Mouse (Mus musculus) heart, embryonic 15.5 days (tissue): ENCODE results near the gene Lrrc46. TPM values are rescaled to one million over a fixed set of nuclear protein-coding genes. Genes with fewer than 3 reads are reported as not detected.

Experiments
- ATAC-seq: fragments of 200-750 bp; cut with Nextera tagmentation; replicated peaks from 2 replicates; pipeline ENCODE4 v1.8.0; 2017; ENCODE audit warnings: low read depth, moderate TSS enrichment; ENCODE audit not compliant: insufficient number of reproducible peaks, insufficient read depth, low FRiP score
- H3K27ac ChIP-seq: fragments of 300-500 bp; sonication (generic); 2 replicates; pipeline ENCODE4 v1.5.1; 2015; ENCODE audit warnings: mild to moderate bottlenecking, inconsistent platforms
- H3K27me3 ChIP-seq: fragments of 300-500 bp; sonication (generic); 2 replicates; pipeline ENCODE4 v1.6.1; 2015; ENCODE audit warnings: inconsistent platforms
- H3K36me3 ChIP-seq: fragments of 300-500 bp; sonication (generic); 2 replicates; pipeline ENCODE4 v1.6.1; 2015; ENCODE audit warnings: mild to moderate bottlenecking, inconsistent platforms
- H3K4me1 ChIP-seq: fragments of 300-500 bp; sonication (generic); replicated peaks from 2 replicates; pipeline ENCODE4 v1.6.1; 2015; ENCODE audit warnings: inconsistent platforms
- H3K4me2 ChIP-seq: fragments of 300-500 bp; sonication (generic); 2 replicates; pipeline ENCODE4 v1.6.1; 2015; ENCODE audit warnings: inconsistent platforms, mild to moderate bottlenecking, moderate library complexity
- H3K4me3 ChIP-seq: fragments of 300-500 bp; sonication (generic); 2 replicates; pipeline ENCODE4 v1.5.1; 2015; ENCODE audit warnings: mild to moderate bottlenecking, inconsistent platforms
- H3K9ac ChIP-seq: fragments of 300-500 bp; sonication (generic); 2 replicates; pipeline ENCODE4 v1.6.1; 2015; ENCODE audit warnings: mild to moderate bottlenecking, inconsistent platforms
- H3K9me3 ChIP-seq: fragments of 300-500 bp; sonication (generic); replicated peaks from 2 replicates; pipeline ENCODE4 v1.6.1; 2016; ENCODE audit warnings: inconsistent platforms
- WGBS: fragments of 180-500 bp; shearing (Covaris S2); methylation state at CpG from one replicate; pipeline ENCODE4 v1.1.7; 2015; ENCODE audit warnings: mixed read lengths; 5-methylcytosine and 5-hydroxymethylcytosine counted together
- polyA plus RNA-seq: library from polyadenylated mRNA; unstranded; fragments of >200 nt; fragmentation: Nextera tagmentation; extraction: Ambion mirVana; gene quantifications from 2 replicates; pipeline ENCODE4 v1.2.1, GENCODE M21; 2015

Lrrc46 gene
- polyA plus RNA-seq, 1 experiment from 2014 or later = 0.72 TPM

DNA sequence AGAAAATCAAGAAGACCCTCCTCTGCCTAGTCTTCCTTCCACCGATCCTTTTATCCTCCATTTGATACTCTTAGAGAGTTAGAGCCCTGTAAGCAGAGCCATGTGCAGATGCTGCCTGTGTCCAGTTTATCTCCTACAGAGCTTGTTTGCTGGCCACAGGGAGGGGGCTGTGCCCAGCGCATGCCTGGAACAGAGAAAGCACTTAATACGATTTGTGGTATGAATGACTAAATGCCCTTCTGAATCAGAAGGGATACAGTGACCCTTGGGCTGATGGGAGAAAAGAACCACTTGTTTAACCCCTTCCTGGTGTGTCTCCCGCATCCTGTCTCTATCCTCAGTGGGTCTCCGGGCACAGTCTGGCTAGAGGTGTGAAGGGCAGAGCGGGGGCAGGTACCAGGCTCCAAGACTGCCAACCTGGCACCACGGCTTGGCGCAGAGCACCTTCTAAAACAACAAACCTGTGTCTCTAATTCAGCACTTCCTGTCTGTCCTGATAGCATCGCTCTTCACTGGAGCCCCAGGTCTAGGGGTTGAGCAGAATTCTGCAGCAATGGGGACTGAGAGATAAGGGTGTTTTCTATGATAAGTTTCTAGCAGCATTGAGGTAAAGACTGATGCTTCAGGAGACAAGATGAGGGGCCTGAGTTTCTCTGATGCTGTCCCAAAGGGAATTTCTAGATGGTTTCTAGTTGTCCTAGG lies 34.0 kb downstream of the Lrrc46 start:
- Histone ChIP-seq H3K4me1 (no peaks in the 10 kb centered on the region; the same call in 1 of the 2 replicates), H3K4me3 (no peak overlapping the region), H3K27ac (no peak overlapping the region), H3K9ac (no peak overlapping the region), H3K27me3 (peaks cover 79% of the 10 kb centered on the region), H3K36me3 (no peaks in the 10 kb centered on the region), H3K4me2 (no peak overlapping the region), H3K9me3 (no peaks in the 10 kb centered on the region)
- WGBS = 45% methylated on average over 9 of the region's 9 CpGs
- no peak for ATAC-seq

- H3K4me1 ChIP-seq = no peaks in the 10 kb centered on the region; the same call in 1 of the 2 replicates
- no peak overlapping the region for H3K4me3 ChIP-seq
- H3K9me3 ChIP-seq = no peaks in the 10 kb centered on the region
- H3K9ac ChIP-seq = no peak overlapping the region
- no peaks in the 10 kb centered on the region for H3K36me3 ChIP-seq
- H3K27me3 ChIP-seq = peaks cover 75% of the 10 kb centered on the region
- no peak for ATAC-seq
- no peak overlapping the region for H3K27ac ChIP-seq
- WGBS = 41% methylated on average over 5 of the region's 5 CpGs
- H3K4me2 ChIP-seq = no peak overlapping the region
Observed at GRCm38 (mm10) chr11:97003170-97003569, 38.0 kb downstream of the Lrrc46 start.

DNA sequence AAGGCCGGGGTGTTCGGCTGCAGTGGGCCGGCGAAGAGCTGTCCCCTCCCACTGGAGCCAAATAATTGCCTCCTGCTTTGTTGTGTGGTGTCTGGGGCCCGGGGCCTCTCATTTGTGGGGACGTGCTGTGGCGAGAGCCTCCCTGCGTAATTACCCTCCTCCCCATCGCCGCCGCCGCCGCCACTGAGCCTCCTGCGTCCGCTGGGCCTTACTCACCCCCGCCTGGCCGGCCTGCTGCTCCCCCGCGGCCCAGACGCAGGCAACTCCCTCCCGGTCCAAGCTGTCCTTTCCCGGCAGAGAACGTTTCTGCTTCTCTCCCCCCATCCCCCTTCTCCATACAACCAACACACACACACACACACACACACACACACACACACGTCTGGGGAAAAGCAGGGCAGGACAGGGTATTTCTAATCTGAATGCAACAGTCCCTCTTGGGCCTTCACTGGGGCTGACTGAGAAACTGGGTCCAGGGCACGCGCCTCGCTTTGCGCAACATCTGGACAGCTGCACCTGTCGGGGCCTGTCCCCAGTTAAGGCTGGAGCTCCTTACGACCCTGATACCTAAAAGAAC lies 43.7 kb downstream of the Lrrc46 start:
- peak overlapping the region; percentile 66 for H3K4me2 ChIP-seq
- ATAC-seq = no peak
- peak overlapping the region; percentile 14 for H3K9ac ChIP-seq
- H3K36me3 ChIP-seq = no peaks in the 10 kb centered on the region
- H3K27me3 ChIP-seq = peaks cover 81% of the 10 kb centered on the region
- peak overlapping the region; percentile 38 for H3K4me3 ChIP-seq
- no peak overlapping the region for H3K27ac ChIP-seq
- H3K9me3 ChIP-seq = no peaks in the 10 kb centered on the region
- WGBS = 8% methylated on average over 30 of the region's 30 CpGs
- H3K4me1 ChIP-seq = peaks cover 13% of the 10 kb centered on the region

GRCm38 (mm10) chr11:96996773-96997379 lies 44.3 kb downstream of the Lrrc46 start:
- Histone ChIP-seq H3K9ac (peak overlapping the region; percentile 14), H3K27ac (no peak overlapping the region), H3K4me3 (peak overlapping the region; percentile 38), H3K27me3 (peaks cover 75% of the 10 kb centered on the region), H3K4me2 (peak overlapping the region; percentile 66), H3K36me3 (no peaks in the 10 kb centered on the region), H3K4me1 (peaks cover 13% of the 10 kb centered on the region), H3K9me3 (no peaks in the 10 kb centered on the region)
- 17% methylated on average over 17 of the region's 17 CpGs for WGBS
- ATAC-seq = no peak

DNA sequence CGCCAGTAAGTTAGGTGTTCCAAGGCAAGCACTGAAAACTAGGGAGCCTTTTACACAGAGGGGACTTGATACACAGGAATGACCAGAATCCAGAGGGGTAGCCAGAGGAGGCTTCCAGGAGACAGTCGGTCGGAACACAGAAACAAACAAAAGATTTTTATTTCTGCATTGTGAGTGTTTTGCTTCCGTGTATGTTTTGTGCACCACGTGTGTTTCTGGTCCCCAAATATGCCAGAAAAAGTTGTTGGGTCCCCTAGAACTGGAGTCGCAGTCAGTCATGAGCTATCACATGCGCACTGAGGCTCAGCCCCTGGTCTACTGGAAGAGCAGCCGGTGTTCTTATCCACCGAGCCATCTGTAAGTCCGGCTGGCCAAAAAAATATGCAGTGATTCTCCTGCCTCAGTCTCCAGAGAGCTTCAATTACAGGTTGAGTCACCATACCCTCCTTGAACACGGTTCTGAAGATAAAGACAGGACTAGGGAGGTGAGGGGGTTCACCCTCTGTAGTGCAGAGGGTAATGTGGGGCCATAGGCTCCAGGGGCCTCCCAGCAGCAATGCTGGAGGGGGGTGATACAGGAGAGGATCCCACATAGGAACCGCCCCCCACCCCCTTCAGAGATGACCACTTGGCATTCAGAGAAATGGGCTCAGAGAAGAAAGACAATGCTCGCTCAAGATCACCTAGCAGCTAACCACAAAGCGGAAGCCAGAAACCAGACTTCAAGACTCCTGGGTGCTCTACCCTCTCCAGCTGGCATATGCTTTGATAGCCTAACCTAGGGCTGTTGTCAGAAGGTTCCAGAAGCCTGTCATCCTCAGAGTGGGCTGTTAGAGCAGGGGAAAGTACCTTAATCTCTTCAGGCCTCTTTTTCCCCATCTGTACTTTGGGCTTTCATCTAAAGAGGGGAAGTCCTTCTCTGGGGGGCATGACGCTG lies 45.1 kb downstream of the Lrrc46 start:
- no peak overlapping the region for H3K27ac ChIP-seq
- WGBS = 66% methylated on average over 15 of the region's 15 CpGs
- no peaks in the 10 kb centered on the region for H3K36me3 ChIP-seq
- H3K4me2 ChIP-seq = no peak overlapping the region
- no peak overlapping the region for H3K9ac ChIP-seq
- H3K4me3 ChIP-seq = no peak overlapping the region
- peaks cover 75% of the 10 kb centered on the region for H3K27me3 ChIP-seq
- ATAC-seq = no peak
- H3K4me1 ChIP-seq = peaks cover 13% of the 10 kb centered on the region
- H3K9me3 ChIP-seq = no peaks in the 10 kb centered on the region

- ATAC-seq = no peak
- WGBS = 33% methylated on average over 5 of the region's 5 CpGs
- no peak overlapping the region for H3K27ac ChIP-seq
- no peak overlapping the region for H3K4me2 ChIP-seq
- peaks cover 70% of the 10 kb centered on the region for H3K27me3 ChIP-seq
- no peak overlapping the region for H3K9ac ChIP-seq
- H3K4me1 ChIP-seq = peaks cover 13% of the 10 kb centered on the region
- H3K9me3 ChIP-seq = no peaks in the 10 kb centered on the region
- no peaks in the 10 kb centered on the region for H3K36me3 ChIP-seq
- H3K4me3 ChIP-seq = no peak overlapping the region
Observed at GRCm38 (mm10) chr11:96995031-96995430, 46.2 kb downstream of the Lrrc46 start.

GRCm38 (mm10) chr11:96992722-96993311 lies 48.4 kb downstream of the Lrrc46 start:
- peaks cover 21% of the 10 kb centered on the region for H3K4me1 ChIP-seq
- WGBS = 27% methylated on average over 8 of the region's 8 CpGs
- no peak overlapping the region for H3K4me2 ChIP-seq
- peaks cover 58% of the 10 kb centered on the region for H3K27me3 ChIP-seq
- ATAC-seq = no peak
- H3K9me3 ChIP-seq = no peaks in the 10 kb centered on the region
- no peaks in the 10 kb centered on the region for H3K36me3 ChIP-seq
- peak overlapping the region; percentile 24; the same call in 1 of the 2 replicates for H3K27ac ChIP-seq
- H3K4me3 ChIP-seq = no peak overlapping the region
- H3K9ac ChIP-seq = no peak overlapping the region

DNA sequence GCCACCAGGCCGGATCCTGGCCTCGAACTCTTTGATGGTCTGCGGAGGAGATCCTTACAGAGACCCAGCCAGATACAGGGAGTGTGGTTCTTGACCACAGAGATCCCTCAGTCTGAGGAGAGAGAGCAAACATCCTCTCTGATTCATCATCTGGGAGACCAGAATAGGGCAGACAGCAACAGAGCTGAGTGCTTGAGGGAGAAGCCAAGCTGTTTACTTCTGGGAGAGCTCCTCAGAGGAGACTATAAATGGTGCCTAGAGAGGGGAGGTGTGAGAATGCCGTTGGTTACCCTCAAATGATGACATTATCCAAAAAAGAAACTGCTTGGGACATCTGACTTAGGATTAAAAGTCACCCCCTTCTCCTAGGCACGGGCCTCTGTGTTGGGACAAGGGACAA lies 49.7 kb downstream of the Lrrc46 start:
- Histone ChIP-seq H3K4me2 (no peak overlapping the region), H3K4me3 (no peak overlapping the region), H3K27me3 (peaks cover 58% of the 10 kb centered on the region), H3K9me3 (no peaks in the 10 kb centered on the region), H3K9ac (no peak overlapping the region), H3K4me1 (peaks cover 15% of the 10 kb centered on the region), H3K36me3 (no peaks in the 10 kb centered on the region), H3K27ac (no peak overlapping the region)
- WGBS = 67% methylated on average over 5 of the region's 5 CpGs
- ATAC-seq = no peak

GRCm38 (mm10) chr11:96987873-96988655 lies 53.1 kb downstream of the Lrrc46 start:
- Histone ChIP-seq H3K4me3 (peak overlapping the region; percentile 22), H3K27ac (no peak overlapping the region), H3K27me3 (peaks cover 63% of the 10 kb centered on the region), H3K36me3 (no peaks in the 10 kb centered on the region), H3K4me1 (peaks cover 15% of the 10 kb centered on the region), H3K4me2 (peak overlapping the region; percentile 47), H3K9ac (no peak overlapping the region), H3K9me3 (no peaks in the 10 kb centered on the region)
- WGBS = 5% methylated on average over 31 of the region's 31 CpGs
- no peak for ATAC-seq

DNA sequence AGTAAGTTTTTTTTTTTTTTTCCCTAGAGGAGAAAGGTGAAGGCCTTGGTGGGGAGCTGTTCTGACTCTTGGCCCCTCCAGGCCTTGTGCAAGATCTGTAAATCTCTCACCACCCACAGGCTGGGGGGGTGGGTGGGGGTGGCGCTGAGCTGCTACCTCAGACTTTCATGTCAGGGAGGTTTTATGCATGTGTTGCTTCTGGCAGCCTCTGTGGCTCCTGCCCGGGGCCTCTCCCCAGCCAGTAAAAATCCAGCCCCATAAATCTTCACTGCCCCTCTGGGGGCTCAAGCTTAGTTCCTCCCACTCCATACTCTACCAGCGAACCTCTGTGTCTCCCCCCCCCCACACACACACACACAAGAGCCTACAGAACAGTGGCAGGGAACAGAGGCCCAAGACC lies 54.7 kb downstream of the Lrrc46 start:
- no peak for ATAC-seq
- H3K27me3 ChIP-seq = peaks cover 62% of the 10 kb centered on the region
- 37% methylated on average over 3 of the region's 3 CpGs for WGBS
- no peak overlapping the region for H3K4me2 ChIP-seq
- H3K4me3 ChIP-seq = no peak overlapping the region
- no peaks in the 10 kb centered on the region for H3K36me3 ChIP-seq
- no peaks in the 10 kb centered on the region for H3K9me3 ChIP-seq
- no peak overlapping the region for H3K9ac ChIP-seq
- peaks cover 15% of the 10 kb centered on the region for H3K4me1 ChIP-seq
- H3K27ac ChIP-seq = no peak overlapping the region
